Mouse (Mus musculus) brain, embryonic 14.5 days (tissue): Measurements from ENCODE around the gene Ass1.

Experiments
- CTCF ChIP-seq: fragments of 200-500 bp; IDR thresholded peaks from 2 replicates; pipeline ENCODE4 v1.5.1; 2012; ENCODE audit warnings: inconsistent platforms, mild to moderate bottlenecking, moderate library complexity, borderline replicate concordance; ENCODE audit not compliant: insufficient read depth, insufficient read length; ENCODE audit errors: extremely low read depth
- POLR2A ChIP-seq: fragments of 200-500 bp; IDR thresholded peaks from 2 replicates; pipeline ENCODE4 v1.6.1; 2012; ENCODE audit warnings: mild to moderate bottlenecking, inconsistent platforms, borderline replicate concordance; ENCODE audit not compliant: poor library complexity, insufficient read depth, insufficient read length, severe bottlenecking; ENCODE audit errors: extremely low read depth

DNA sequence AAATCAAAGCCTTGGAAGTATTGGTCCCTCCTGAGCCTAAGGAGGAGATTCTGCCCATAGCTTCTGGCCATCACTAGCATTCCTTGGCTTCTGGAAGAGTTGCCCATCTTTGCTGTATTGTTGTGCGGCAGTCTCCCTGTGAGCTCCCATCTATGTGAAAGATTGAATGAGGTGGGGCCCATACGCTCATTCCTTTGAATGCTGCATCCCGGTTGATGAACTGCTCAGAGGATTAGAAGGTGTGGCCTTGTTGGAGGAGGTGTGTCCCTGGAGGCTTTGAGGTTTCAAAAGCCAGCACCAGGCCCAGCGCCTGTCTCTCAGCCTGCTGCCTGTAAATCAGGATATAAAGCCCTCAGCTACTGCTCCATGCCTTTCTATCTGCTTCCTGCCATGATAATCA, 23.6 kb upstream of the Ass1 start:
- TF ChIP-seq CTCF (no peak), POLR2A (no peak)
